Mouse (Mus musculus) bone marrow macrophage, adult 2 months (primary cell): ENCODE measurements around the gene Foxn3.

Source experiments
- CTCF ChIP-seq: IDR thresholded peaks from 2 replicates; pipeline ENCODE4 v1.5.1; 2012; ENCODE audit warnings: low read depth, mild to moderate bottlenecking, low read length, moderate library complexity
- POLR2A ChIP-seq: IDR thresholded peaks from 2 replicates; pipeline ENCODE4 v1.6.1; 2012; ENCODE audit warnings: mild to moderate bottlenecking, low read depth, low read length, borderline replicate concordance

DNA sequence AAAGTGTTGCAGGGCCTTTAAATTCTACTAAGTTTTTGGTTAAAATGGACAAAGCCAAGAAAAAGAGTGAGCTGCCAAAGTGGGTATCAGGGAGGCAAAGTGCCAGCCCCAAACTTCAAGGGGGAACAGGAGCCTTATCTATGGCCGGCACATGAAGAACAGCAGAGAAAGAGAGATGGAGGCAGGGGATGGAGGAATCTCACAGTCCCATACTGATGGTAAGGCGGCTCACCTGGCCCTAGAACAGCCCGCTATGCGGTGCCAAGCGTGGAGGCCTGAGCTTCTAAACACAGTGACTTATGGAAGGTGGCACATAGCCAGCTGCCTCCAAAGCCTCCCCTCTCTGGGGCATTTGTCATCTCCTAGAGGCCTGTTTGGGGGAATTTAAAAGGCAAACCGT, 210.8 kb downstream of the Foxn3 start:
- TF ChIP-seq CTCF: no peak
- no peak for TF ChIP-seq POLR2A
